Mouse (Mus musculus) spleen, adult 2 months (tissue): ENCODE data around the gene Arg2.

ENCODE experiments used
- CTCF ChIP-seq: fragments of 200-500 bp; IDR thresholded peaks from 2 replicates; pipeline ENCODE4 v1.5.1; 2011; ENCODE audit warnings: mild to moderate bottlenecking, inconsistent platforms; ENCODE audit not compliant: insufficient read depth, insufficient read length, insufficient replicate concordance; ENCODE audit errors: extremely low read depth
- POLR2A ChIP-seq: fragments of 200-500 bp; IDR thresholded peaks from 2 replicates; pipeline ENCODE4 v1.6.1; 2011; ENCODE audit warnings: low read depth, low read length, inconsistent platforms

DNA sequence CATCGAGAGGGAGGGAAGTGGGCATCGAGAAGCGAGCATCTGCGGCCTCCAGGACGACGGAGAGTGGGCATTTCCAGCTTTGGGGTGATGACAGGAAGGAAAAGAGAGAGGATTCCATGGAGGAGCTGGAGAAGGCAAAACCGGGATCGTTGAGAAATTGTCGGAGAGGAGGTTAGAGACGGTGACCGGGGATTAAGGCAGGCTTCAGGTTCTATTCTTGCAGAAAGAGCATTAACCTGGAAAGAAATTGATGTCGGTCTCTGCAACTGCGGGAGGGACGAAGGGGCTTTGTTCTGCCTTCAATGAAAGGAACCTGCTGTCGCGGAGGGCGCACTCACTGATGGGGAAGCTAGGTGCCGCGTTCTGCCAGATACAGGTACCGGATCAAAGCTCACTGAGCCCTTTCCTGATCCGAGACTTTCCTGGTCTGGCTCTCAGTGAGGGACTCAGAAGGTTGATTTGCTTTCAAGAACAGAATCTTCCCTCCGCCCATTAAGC, 650 bp downstream of the Arg2 start:
- TF ChIP-seq CTCF, result no peak
- no peak for TF ChIP-seq POLR2A
